Mouse (Mus musculus) testis, adult 2 months (tissue): ENCODE results near the gene Bbs9.

Experiments used
- CTCF ChIP-seq: fragments of 200-500 bp; IDR thresholded peaks from 2 replicates; pipeline ENCODE4 v1.5.1; 2012; ENCODE audit warnings: low read depth, mild to moderate bottlenecking, inconsistent platforms, low read length, moderate library complexity; ENCODE audit not compliant: control insufficient read depth, insufficient read depth, insufficient replicate concordance
- POLR2A ChIP-seq: fragments of 200-500 bp; IDR thresholded peaks from 2 replicates; pipeline ENCODE4 v1.6.1; 2012; ENCODE audit warnings: low read depth, mild to moderate bottlenecking, inconsistent platforms, low read length, moderate library complexity; ENCODE audit not compliant: control insufficient read depth

DNA sequence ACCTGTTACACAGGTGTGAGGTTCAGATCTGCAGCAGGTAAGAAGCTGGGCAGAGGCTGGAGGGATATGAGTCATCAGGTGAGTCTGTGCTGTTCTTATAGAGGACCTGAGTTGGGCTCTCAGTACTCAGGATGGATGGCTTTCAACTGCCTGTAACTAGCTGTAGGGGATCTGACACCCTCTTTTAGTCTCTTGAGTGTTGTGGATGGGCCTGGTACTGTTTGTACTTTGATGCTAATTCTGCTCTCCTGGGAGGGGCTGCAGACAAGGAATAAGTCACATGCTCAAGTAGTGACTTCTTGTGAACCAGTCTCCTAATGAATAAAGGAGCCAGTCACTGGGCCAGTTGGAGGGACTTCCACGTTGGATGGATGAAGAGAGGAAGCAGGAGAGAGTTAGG, 257.1 kb downstream of the Bbs9 start:
- TF ChIP-seq POLR2A (no peak), CTCF (no peak)
